Mouse (Mus musculus): ENCODE measurements around the gene Msrb2. TPM values are rescaled to one million over a fixed set of nuclear protein-coding genes. Genes with fewer than 3 reads are reported as not detected.

Gene Msrb2
- polyA plus RNA-seq, 1 experiment from 2014 or later, result 9.7 TPM

DNA sequence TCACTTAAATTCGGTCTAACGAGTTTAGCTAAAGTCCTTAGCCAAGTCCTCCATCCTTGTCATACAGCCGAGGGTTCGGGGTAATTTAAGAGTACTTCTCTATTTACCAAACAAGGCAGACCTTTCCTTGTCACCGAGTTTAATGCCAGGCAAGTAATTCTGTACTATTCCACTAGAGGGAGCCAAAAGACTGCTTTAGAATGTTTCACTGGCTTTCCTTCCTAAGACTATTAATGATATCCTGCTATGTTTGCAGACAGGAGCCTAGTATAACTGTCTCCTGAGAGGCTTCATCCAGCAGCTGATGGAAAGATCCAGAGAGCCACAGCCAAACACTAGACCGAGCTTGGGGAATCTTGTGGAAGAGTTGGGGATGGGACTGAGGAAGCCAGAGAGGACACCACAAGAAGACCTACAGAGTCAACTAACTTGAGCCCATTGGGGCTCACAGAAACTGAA lies 43.9 kb downstream of the Msrb2 start:
- ATAC-seq (ENCODE audit: low FRiP score) (peak; percentile 61; the same call in 1 of the 2 replicates), DNase-seq (ENCODE audit: low spot score) (peak; percentile 98)
- Histone ChIP-seq H3K36me3 (replicated peaks; ENCODE audit: control insufficient read depth, insufficient read depth) (no peaks in the 10 kb centered on the region), H3K27ac (no peak overlapping the region), H3K9ac (peak overlapping the region; percentile 30; the same call in 1 of the 2 replicates), H3K9me3 (ENCODE audit: control insufficient read depth, low read length) (no peaks in the 10 kb centered on the region), H3K4me1 (replicated peaks; ENCODE audit: control insufficient read depth, insufficient read depth, low read length) (no peaks in the 10 kb centered on the region), H3K4me2 (replicated peaks) (peak overlapping the region; percentile 62), H3K27me3 (ENCODE audit: control insufficient read depth, insufficient read depth, low read length) (0 out of 2 replicates have a peak, but pooled peaks cover 6% of the 10 kb centered on the region), H3K4me3 (replicated peaks; ENCODE audit: low read length) (peak overlapping the region; percentile 23)
- 3% methylated on average over 6 of the region's 6 CpGs for WGBS

DNA sequence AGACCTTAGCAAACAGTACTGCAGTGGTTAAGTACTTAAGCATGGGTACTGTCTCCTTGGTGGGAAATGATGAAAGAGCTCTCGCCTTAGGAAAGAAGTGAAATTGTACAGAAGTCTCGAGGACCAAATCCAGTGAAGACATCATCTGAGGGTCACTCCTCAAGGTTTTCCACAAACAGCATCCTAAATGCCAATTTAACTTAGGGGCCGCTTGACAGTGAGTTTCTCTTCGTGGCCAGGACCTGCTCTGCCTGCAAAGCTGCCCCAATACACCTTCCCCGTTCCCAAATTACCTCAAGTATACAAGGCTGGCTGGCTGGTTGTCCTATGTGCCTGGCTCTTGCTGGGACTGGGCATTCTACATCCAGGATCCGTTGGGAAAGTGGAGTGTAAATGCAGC lies 44.8 kb downstream of the Msrb2 start:
- no peaks in the 10 kb centered on the region for H3K9me3 ChIP-seq (ENCODE audit: control insufficient read depth, low read length)
- no peaks in the 10 kb centered on the region for H3K36me3 ChIP-seq (replicated peaks; ENCODE audit: control insufficient read depth, insufficient read depth)
- no peaks in the 10 kb centered on the region for H3K4me1 ChIP-seq (replicated peaks; ENCODE audit: control insufficient read depth, insufficient read depth, low read length)
- ATAC-seq (ENCODE audit: low FRiP score) (no peak), DNase-seq (ENCODE audit: low spot score) (no peak)
- no peak overlapping the region for H3K27ac ChIP-seq
- H3K4me2 ChIP-seq (replicated peaks), result no peak overlapping the region
- H3K9ac ChIP-seq, result no peak overlapping the region
- H3K4me3 ChIP-seq (replicated peaks; ENCODE audit: low read length), result no peak overlapping the region
- H3K27me3 ChIP-seq (ENCODE audit: control insufficient read depth, insufficient read depth, low read length), result 0 out of 2 replicates have a peak, but pooled peaks cover 7% of the 10 kb centered on the region
- WGBS, result 77% methylated on average over 6 of the region's 6 CpGs

- H3K4me2 ChIP-seq (replicated peaks), result no peak overlapping the region
- peaks cover 37% of the 10 kb centered on the region for H3K27me3 ChIP-seq (ENCODE audit: control insufficient read depth, insufficient read depth, low read length)
- H3K36me3 ChIP-seq (replicated peaks; ENCODE audit: control insufficient read depth, insufficient read depth), result no peaks in the 10 kb centered on the region
- H3K27ac ChIP-seq, result no peak overlapping the region
- no peaks in the 10 kb centered on the region for H3K4me1 ChIP-seq (replicated peaks; ENCODE audit: control insufficient read depth, insufficient read depth, low read length)
- 64% methylated on average over 1 of the region's 1 CpGs for WGBS
- ATAC-seq (ENCODE audit: low FRiP score) (no peak), DNase-seq (ENCODE audit: low spot score) (no peak)
- H3K9me3 ChIP-seq (ENCODE audit: control insufficient read depth, low read length), result no peaks in the 10 kb centered on the region
- no peak overlapping the region for H3K4me3 ChIP-seq (replicated peaks; ENCODE audit: low read length)
- H3K9ac ChIP-seq, result no peak overlapping the region
Measured at GRCm38 (mm10) chr2:19419686-19420345, 48.6 kb downstream of the Msrb2 start.

GRCm38 (mm10) chr2:19422226-19422625 lies 51.0 kb downstream of the Msrb2 start:
- Histone ChIP-seq H3K4me2 (replicated peaks) (no peak overlapping the region), H3K27me3 (ENCODE audit: control insufficient read depth, insufficient read depth, low read length) (peaks cover 53% of the 10 kb centered on the region)

DNA sequence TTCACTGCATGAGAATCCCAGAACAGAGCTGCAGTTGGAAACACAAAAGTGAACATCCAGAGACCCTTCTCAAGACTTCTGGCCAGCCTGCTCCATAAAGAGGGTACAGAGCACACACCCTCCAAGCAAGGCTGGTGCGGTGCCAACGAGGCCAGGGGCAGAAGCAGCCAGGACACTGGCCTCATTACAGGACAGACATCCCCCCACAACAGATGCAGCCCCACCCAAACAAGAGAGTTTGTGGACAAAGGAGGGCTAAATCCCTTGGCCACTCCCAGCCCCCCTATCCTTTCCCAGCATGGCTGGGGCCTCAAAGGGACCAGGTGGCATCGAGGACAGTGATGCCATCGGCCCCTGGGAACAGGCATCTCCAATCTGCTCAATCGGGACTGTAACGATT lies 51.8 kb downstream of the Msrb2 start:
- H3K27me3 ChIP-seq (ENCODE audit: control insufficient read depth, insufficient read depth, low read length), result peaks cover 60% of the 10 kb centered on the region
- no peaks in the 10 kb centered on the region for H3K9me3 ChIP-seq (ENCODE audit: control insufficient read depth, low read length)
- H3K4me2 ChIP-seq (replicated peaks), result no peak overlapping the region
- no peak for DNase-seq (ENCODE audit: low spot score)
- H3K36me3 ChIP-seq (replicated peaks; ENCODE audit: control insufficient read depth, insufficient read depth), result no peaks in the 10 kb centered on the region
- H3K4me3 ChIP-seq (replicated peaks; ENCODE audit: low read length), result no peak overlapping the region
- no peak overlapping the region for H3K27ac ChIP-seq
- WGBS, result 62% methylated on average over 6 of the region's 6 CpGs
- no peak overlapping the region for H3K9ac ChIP-seq
- H3K4me1 ChIP-seq (replicated peaks; ENCODE audit: control insufficient read depth, insufficient read depth, low read length), result no peaks in the 10 kb centered on the region
- ATAC-seq (ENCODE audit: low FRiP score), result no peak; the same call in 1 of the 2 replicates

More at GRCm38 (mm10) chr2:19422226-19422625, 51.0 kb downstream of the Msrb2 start:
- H3K27ac ChIP-seq, result no peak overlapping the region
- DNase-seq (ENCODE audit: low spot score), result no peak
- no peaks in the 10 kb centered on the region for H3K36me3 ChIP-seq (replicated peaks; ENCODE audit: control insufficient read depth, insufficient read depth)
- H3K9ac ChIP-seq, result no peak overlapping the region
- H3K4me3 ChIP-seq (replicated peaks; ENCODE audit: low read length), result no peak overlapping the region
- no peaks in the 10 kb centered on the region for H3K9me3 ChIP-seq (ENCODE audit: control insufficient read depth, low read length)
- ATAC-seq (ENCODE audit: low FRiP score), result no peak
- no peaks in the 10 kb centered on the region for H3K4me1 ChIP-seq (replicated peaks; ENCODE audit: control insufficient read depth, insufficient read depth, low read length)

GRCm38 (mm10) chr2:19429031-19429430 lies 57.8 kb downstream of the Msrb2 start:
- H3K9ac ChIP-seq, result no peak overlapping the region
- H3K4me1 ChIP-seq (replicated peaks; ENCODE audit: control insufficient read depth, insufficient read depth, low read length), result peaks cover 7% of the 10 kb centered on the region; the same call in 1 of the 2 replicates
- H3K27ac ChIP-seq, result no peak overlapping the region
- no peaks in the 10 kb centered on the region for H3K9me3 ChIP-seq (ENCODE audit: control insufficient read depth, low read length)
- ATAC-seq (ENCODE audit: low FRiP score), result no peak
- DNase-seq (ENCODE audit: low spot score), result peak; percentile 67
- H3K27me3 ChIP-seq (ENCODE audit: control insufficient read depth, insufficient read depth, low read length), result peaks cover 97% of the 10 kb centered on the region
- H3K36me3 ChIP-seq (replicated peaks; ENCODE audit: control insufficient read depth, insufficient read depth), result no peaks in the 10 kb centered on the region
- no peak overlapping the region for H3K4me2 ChIP-seq (replicated peaks)
- 7% methylated on average over 10 of the region's 10 CpGs for WGBS
- no peak overlapping the region for H3K4me3 ChIP-seq (replicated peaks; ENCODE audit: low read length)

GRCm38 (mm10) chr2:19429691-19430690 lies 58.8 kb downstream of the Msrb2 start:
- no peak overlapping the region for H3K27ac ChIP-seq
- no peak overlapping the region for H3K9ac ChIP-seq
- peak overlapping the region; percentile 53 for H3K4me2 ChIP-seq (replicated peaks)
- peak overlapping the region; percentile 30 for H3K4me3 ChIP-seq (replicated peaks; ENCODE audit: low read length)
- H3K36me3 ChIP-seq (replicated peaks; ENCODE audit: control insufficient read depth, insufficient read depth), result no peaks in the 10 kb centered on the region
- H3K27me3 ChIP-seq (ENCODE audit: control insufficient read depth, insufficient read depth, low read length), result peaks cover 97% of the 10 kb centered on the region
- ATAC-seq (ENCODE audit: low FRiP score) (no peak; the same call in 1 of the 2 replicates), DNase-seq (ENCODE audit: low spot score) (no peak)
- WGBS, result 4% methylated on average over 31 of the region's 31 CpGs
- peaks cover 7% of the 10 kb centered on the region; the same call in 1 of the 2 replicates for H3K4me1 ChIP-seq (replicated peaks; ENCODE audit: control insufficient read depth, insufficient read depth, low read length)
- H3K9me3 ChIP-seq (ENCODE audit: control insufficient read depth, low read length), result no peaks in the 10 kb centered on the region

DNA sequence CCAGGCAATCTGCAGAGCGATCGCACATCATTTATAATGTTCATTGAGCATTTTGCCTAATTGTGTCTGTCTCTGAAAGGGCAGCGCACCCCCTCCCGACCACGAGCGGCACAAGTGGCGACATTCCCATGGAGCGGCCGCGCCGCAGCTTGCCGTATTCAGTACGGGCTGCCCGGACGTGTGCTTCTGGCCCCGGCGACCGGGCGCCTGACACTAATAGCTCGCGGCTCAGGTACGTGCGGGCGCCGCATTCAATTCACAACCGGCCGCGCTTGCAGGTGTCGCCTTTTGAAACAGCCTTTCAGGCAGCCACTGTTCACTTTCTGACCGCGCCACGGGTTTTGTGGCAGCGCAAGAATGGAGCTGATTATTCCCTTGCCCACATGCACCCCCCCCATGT lies 59.5 kb downstream of the Msrb2 start:
- H3K4me1 ChIP-seq (replicated peaks; ENCODE audit: control insufficient read depth, insufficient read depth, low read length), result peaks cover 7% of the 10 kb centered on the region; the same call in 1 of the 2 replicates
- peak; percentile 33 for ATAC-seq (ENCODE audit: low FRiP score)
- H3K9me3 ChIP-seq (ENCODE audit: control insufficient read depth, low read length), result no peaks in the 10 kb centered on the region
- H3K27ac ChIP-seq, result no peak overlapping the region
- H3K4me3 ChIP-seq (replicated peaks; ENCODE audit: low read length), result peak overlapping the region; percentile 30
- H3K9ac ChIP-seq, result no peak overlapping the region
- peak overlapping the region; percentile 53 for H3K4me2 ChIP-seq (replicated peaks)
- H3K27me3 ChIP-seq (ENCODE audit: control insufficient read depth, insufficient read depth, low read length), result peaks cover 96% of the 10 kb centered on the region
- DNase-seq (ENCODE audit: low spot score), result no peak
- WGBS, result under 1% methylated on average over 33 of the region's 33 CpGs
- no peaks in the 10 kb centered on the region for H3K36me3 ChIP-seq (replicated peaks; ENCODE audit: control insufficient read depth, insufficient read depth)

- Histone ChIP-seq H3K27me3 (ENCODE audit: control insufficient read depth, insufficient read depth, low read length) (peaks cover 97% of the 10 kb centered on the region), H3K4me3 (replicated peaks; ENCODE audit: low read length) (peak overlapping the region; percentile 30), H3K36me3 (replicated peaks; ENCODE audit: control insufficient read depth, insufficient read depth) (no peaks in the 10 kb centered on the region), H3K4me2 (replicated peaks) (peak overlapping the region; percentile 53), H3K9me3 (ENCODE audit: control insufficient read depth, low read length) (no peaks in the 10 kb centered on the region), H3K27ac (no peak overlapping the region), H3K9ac (no peak overlapping the region), H3K4me1 (replicated peaks; ENCODE audit: control insufficient read depth, insufficient read depth, low read length) (peaks cover 7% of the 10 kb centered on the region; the same call in 1 of the 2 replicates)
- 0% methylated on average over 18 of the region's 18 CpGs for whole genome bisulfite sequencing
- DNase-seq (ENCODE audit: low spot score), result no peak
- ATAC-seq (ENCODE audit: low FRiP score), result peak; percentile 68
Measured at GRCm38 (mm10) chr2:19431186-19431585, 59.9 kb downstream of the Msrb2 start.
